Mouse (Mus musculus) gastrocnemius, postnatal 14 days (tissue): Measurements from ENCODE around the gene Ccn5. TPM values are rescaled to one million over a fixed set of nuclear protein-coding genes. Genes with fewer than 3 reads are reported as not detected.

ENCODE experiments used
- DNase-seq: peaks from one replicate; pipeline ENCODE4 v3.0.0; 2021; ENCODE audit warnings: mixed read lengths
- intact Hi-C: fragments of 180-260 bp; cut with DNase I; formaldehyde crosslinking; loops from one replicate; pipeline ENCODE4 v1.15.1; 2025; ENCODE audit warnings: low total_unique reads
- total RNA-seq, 2 experiments: library from RNA; stranded (reverse); gene quantifications; 2 replicates each; pipeline ENCODE4 v1.2.3; 2021

Gene Ccn5
- total RNA-seq, 2 experiments from 2014 or later = 0.27 to 0.39 TPM

GRCm38 (mm10) chr2:163831163-163831562 lies 10.5 kb downstream of the Ccn5 start:
- DNase-seq = no peak
- intact Hi-C loops = loop anchor here (10.0 kb wide), 1 partner anchor 46 kb away; no protein-coding TSS in a partner anchor

- DNase-seq = peak; percentile 77
- intact Hi-C loops = loop anchor here (10.0 kb wide), 1 partner anchor 53 kb away; no protein-coding TSS in a partner anchor
Observed at GRCm38 (mm10) chr2:163838043-163838442, 17.4 kb downstream of the Ccn5 start.

GRCm38 (mm10) chr2:163839519-163839918 lies 18.9 kb downstream of the Ccn5 start:
- intact Hi-C loops = loop anchor here (10.0 kb wide), 1 partner anchor 55 kb away; no protein-coding TSS in a partner anchor
- DNase-seq = no peak

GRCm38 (mm10) chr2:163842043-163842442 lies 21.4 kb downstream of the Ccn5 start:
- intact Hi-C loops = no loop called here
- DNase-seq = no peak

GRCm38 (mm10) chr2:163853461-163853901 lies 32.8 kb downstream of the Ccn5 start, which contains the start of gene Kcnk15:
Kcnk15 (plus strand) TSS chr2:163853651.
- intact Hi-C loops = no loop called here
- DNase-seq = no peak

- DNase-seq = no peak
- intact Hi-C loops = loop anchor here (5.0 kb wide), 2 partner anchors 95 to 110 kb away; no protein-coding TSS in a partner anchor
Observed at GRCm38 (mm10) chr2:163857233-163857632, 36.6 kb downstream of the Ccn5 start.

- DNase-seq = no peak
- intact Hi-C loops = loop anchor here (5.0 kb wide), 2 partner anchors 94 to 109 kb away; no protein-coding TSS in a partner anchor
Observed at GRCm38 (mm10) chr2:163858254-163858947, 37.7 kb downstream of the Ccn5 start.

GRCm38 (mm10) chr2:163865311-163865710 lies 44.6 kb downstream of the Ccn5 start:
- intact Hi-C loops = no loop called here
- DNase-seq = no peak

- intact Hi-C loops = no loop called here
- no peak for DNase-seq
Observed at GRCm38 (mm10) chr2:163866061-163866460, 45.4 kb downstream of the Ccn5 start.

GRCm38 (mm10) chr2:163869783-163870182 lies 49.1 kb downstream of the Ccn5 start:
- DNase-seq = no peak
- intact Hi-C loops = no loop called here

- no peak for DNase-seq
- intact Hi-C loops = no loop called here
Observed at GRCm38 (mm10) chr2:163871266-163871665, 50.6 kb downstream of the Ccn5 start.

- intact Hi-C loops = no loop called here
- no peak for DNase-seq
Observed at GRCm38 (mm10) chr2:163871906-163872305, 51.2 kb downstream of the Ccn5 start.

- DNase-seq = no peak
- intact Hi-C loops = no loop called here
Observed at GRCm38 (mm10) chr2:163874877-163875276, 54.2 kb downstream of the Ccn5 start.

GRCm38 (mm10) chr2:163875484-163875883 lies 54.8 kb downstream of the Ccn5 start:
- peak; percentile 45 for DNase-seq
- intact Hi-C loops = no loop called here

- intact Hi-C loops = no loop called here
- DNase-seq = no peak
Observed at GRCm38 (mm10) chr2:163876830-163877498, 56.3 kb downstream of the Ccn5 start.

GRCm38 (mm10) chr2:163880891-163881290 lies 60.2 kb downstream of the Ccn5 start:
- intact Hi-C loops = no loop called here
- peak; percentile 61 for DNase-seq

Other genes with a start within 250 kb of the Ccn5 start
- 1 to 10 TPM; 7.7 to 8.2 TPM for gene Ttpal, start 218.5 kb upstream of the Ccn5 start, total RNA-seq
- 100 to 1,000 TPM; 124 to 167 TPM for gene Serinc3, start 175.7 kb upstream of the Ccn5 start, total RNA-seq
- gene Pkig, start 162.5 kb upstream of the Ccn5 start, total RNA-seq = 10 to 100 TPM; 78.2 to 85.3 TPM
- gene Ada, start 70.6 kb upstream of the Ccn5 start, total RNA-seq = 1 to 10 TPM in 1 of 2 experiments, under 1 TPM in 1; 0.91 to 1.5 TPM
- gene Kcnk15, start 32.8 kb downstream of the Ccn5 start, total RNA-seq = not detected
- gene Rims4, start 97.8 kb downstream of the Ccn5 start, total RNA-seq = under 1 TPM; 0.60 to 0.62 TPM
- gene Ywhab, start 174.1 kb downstream of the Ccn5 start, total RNA-seq = 10 to 100 TPM; 52.4 to 59.3 TPM
- under 1 TPM; 0.84 TPM for gene Pabpc1l, start 204.6 kb downstream of the Ccn5 start, total RNA-seq
- gene Stk4, start 249.5 kb downstream of the Ccn5 start, total RNA-seq = 10 to 100 TPM; 10.0 to 10.3 TPM